Mouse (Mus musculus) liver, adult 2 months (tissue): Measurements from ENCODE around the gene Trim69.
"Not testable (repeated sequence)": the region's sequence is repeated elsewhere in the genome, so short reads cannot be mapped to it uniquely, and the experiment has no call there.

Experiments used
- CTCF ChIP-seq: fragments of 200-500 bp; IDR thresholded peaks from 2 replicates; pipeline ENCODE4 v1.5.1; 2011; ENCODE audit warnings: low read depth, low read length, control low read depth
- POLR2A ChIP-seq: fragments of 200-500 bp; IDR thresholded peaks from 2 replicates; pipeline ENCODE4 v1.6.1; 2011; ENCODE audit warnings: low read length, control low read depth; ENCODE audit not compliant: insufficient read depth; ENCODE audit errors: extremely low read depth

GRCm38 (mm10) chr2:122217075-122217474 lies 56.6 kb downstream of the Trim69 start:
- not testable (repeated sequence) for TF ChIP-seq CTCF, POLR2A
